Mouse (Mus musculus) fibroblast of lung, adult 2 months (primary cell): ENCODE data around the gene Dxo.

Experiments used
- DNase-seq: peaks from one replicate; pipeline ENCODE4 v3.0.0-alpha.2; 2011; ENCODE audit warnings: low read depth

Gene Dxo

DNA sequence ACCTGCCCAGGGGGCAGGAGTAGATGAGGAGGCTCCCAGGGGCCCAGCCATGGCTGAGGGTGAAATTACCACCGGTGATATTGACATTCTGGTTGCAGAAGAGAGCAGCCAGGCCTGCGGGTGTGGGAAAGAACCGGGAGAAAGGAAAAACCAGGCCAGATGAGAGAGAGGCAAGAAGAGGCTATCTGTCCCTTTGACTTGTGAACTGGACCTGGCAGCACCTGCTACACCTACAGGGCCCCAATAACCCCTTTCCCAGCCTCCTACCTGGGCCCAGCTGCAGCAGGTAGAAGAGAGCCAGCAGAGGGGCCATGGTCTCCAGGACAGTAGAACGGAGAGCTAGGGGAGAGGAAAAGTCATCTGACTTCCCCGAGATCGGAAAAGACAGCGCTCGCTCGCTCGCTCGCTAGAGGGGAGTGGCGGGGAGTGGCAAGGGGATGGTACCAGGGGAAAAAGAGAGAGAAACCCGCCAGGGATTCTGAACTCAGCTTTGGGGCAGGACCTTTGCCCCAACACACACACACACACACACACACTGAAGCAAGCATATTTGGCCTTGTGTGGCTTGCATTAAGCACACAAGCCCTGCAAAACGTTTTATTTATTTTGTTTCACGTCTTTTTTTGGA lies 45.0 kb downstream of the Dxo start, which contains the start of gene Gm20547:
Gm20547 (minus strand) TSS at position 360 of the 628 bp plus-strand sequence.
- DNase-seq, result no peak

DNA sequence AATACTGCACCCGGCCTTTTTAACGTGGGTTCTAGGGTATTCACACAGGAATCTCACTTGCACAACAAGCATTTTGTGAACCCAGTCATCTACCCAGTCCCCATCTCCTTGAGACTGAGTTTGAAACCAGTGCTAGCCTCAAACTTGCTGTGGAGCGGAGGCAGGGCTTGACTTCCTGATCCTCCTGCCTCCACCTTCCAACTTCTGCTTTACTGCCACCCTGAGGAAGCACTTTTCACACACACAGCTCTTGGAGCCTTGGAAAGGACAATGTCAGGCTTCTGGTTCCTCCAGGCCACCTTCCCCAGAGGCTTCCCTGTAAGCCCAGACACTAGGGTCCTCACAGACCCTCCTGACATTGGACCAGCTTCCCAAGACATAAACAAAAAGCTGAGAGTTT lies 46.5 kb downstream of the Dxo start:
- DNase-seq, result no peak

DNA sequence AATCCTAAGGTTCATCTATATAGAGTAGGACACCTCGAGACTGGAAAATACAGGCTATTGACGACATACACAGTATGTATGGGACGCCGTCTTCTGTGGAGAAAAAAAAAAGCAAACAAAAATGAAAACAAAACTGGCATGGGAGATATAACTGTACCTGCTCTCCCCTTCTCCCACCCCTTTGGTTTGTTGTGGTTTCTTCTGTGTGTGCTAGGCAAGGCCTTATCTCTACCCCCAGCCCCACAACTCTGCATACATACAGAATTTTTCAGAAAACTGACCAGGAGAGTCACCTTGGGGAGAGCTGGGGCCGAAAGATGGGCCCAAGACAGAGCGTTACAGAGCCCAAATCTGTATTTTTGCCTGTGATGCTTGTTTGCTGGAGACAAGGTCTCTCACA lies 47.9 kb downstream of the Dxo start:
- no peak for DNase-seq

DNA sequence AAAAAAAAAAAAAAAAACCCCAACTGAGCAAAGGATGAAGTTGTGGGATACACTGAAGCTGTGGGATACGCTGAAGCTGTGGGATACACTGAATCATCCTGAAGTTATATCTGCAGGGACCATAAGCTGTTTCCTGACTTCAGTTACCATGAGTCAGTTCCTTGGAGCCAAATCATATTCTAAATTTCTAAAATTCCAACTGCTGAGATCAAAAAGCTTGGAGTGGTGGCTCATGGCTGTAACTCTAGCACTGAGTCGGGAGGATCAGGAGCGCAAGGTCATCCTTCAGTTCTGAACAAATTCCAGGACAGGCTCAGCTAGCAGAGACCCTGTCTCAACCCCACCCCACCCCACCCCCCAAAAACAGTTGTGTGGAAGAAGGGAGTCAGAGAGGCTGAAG lies 48.8 kb downstream of the Dxo start:
- DNase-seq, result no peak

DNA sequence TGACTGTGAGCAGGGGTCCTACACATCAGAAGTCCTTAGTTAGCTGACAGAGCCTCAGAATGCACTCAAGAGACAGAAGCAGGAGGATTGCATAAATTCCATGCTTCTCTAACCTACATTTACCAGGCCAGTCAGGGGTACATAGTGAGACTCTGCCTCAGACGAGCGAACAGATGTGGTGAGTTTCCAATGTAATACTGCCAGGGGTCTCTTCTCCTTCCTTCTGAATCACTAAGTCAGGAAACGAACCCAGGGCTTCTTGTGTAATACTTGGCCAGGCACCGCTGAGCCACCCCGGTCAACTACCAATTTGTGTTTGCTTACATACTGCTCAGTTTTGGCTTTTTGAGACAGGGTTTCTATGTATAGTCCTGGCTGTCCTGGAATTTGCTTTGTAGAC lies 51.1 kb downstream of the Dxo start:
- no peak for DNase-seq
